Mouse (Mus musculus): ENCODE measurements around the gene Gng12. TPM values are rescaled to one million over a fixed set of nuclear protein-coding genes. Genes with fewer than 3 reads are reported as not detected.

Gng12 gene
- polyA plus RNA-seq, 1 experiment from 2014 or later, result 52.7 TPM

DNA sequence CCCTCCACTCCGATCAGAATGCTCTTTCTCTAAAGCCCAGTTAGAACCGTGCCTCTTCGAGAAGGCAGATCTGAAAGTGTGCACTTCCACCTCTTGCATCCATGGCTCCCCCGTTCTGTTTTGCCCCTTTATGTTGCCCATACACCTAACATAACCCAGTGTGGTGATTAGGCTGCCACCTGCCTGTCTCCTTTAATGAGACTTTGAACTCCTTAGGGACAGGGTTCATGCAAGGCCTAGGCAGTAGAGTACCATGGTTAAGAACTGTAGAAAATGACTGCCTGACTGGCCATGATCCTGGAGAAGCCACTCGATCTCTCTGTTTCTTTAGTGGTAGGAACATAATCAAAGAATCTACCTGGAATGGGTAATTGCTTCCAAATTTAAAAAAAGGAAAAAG lies 161.4 kb downstream of the Gng12 start:
- Histone ChIP-seq H3K27ac (ENCODE audit: low read depth, low read length) (no peak overlapping the region), H3K9ac (ENCODE audit: low read depth, low read length) (no peak overlapping the region), H3K36me3 (ENCODE audit: control insufficient read depth, insufficient read depth, low read length) (no peaks in the 10 kb centered on the region), H3K4me3 (ENCODE audit: low read depth, low read length) (no peak overlapping the region), H3K27me3 (ENCODE audit: control insufficient read depth, insufficient read depth, low read length) (no peaks in the 10 kb centered on the region), H3K4me1 (replicated peaks; ENCODE audit: control insufficient read depth, insufficient read depth, low read length) (no peaks in the 10 kb centered on the region), H3K9me3 (ENCODE audit: control insufficient read depth, low read length) (no peaks in the 10 kb centered on the region), H3K4me2 (replicated peaks; ENCODE audit: low read depth, low read length) (no peak overlapping the region)
- WGBS, result 91% methylated on average over 5 of the region's 5 CpGs
- DNase-seq (ENCODE audit: low spot score) (no peak), ATAC-seq (ENCODE audit: low FRiP score) (no peak)

DNA sequence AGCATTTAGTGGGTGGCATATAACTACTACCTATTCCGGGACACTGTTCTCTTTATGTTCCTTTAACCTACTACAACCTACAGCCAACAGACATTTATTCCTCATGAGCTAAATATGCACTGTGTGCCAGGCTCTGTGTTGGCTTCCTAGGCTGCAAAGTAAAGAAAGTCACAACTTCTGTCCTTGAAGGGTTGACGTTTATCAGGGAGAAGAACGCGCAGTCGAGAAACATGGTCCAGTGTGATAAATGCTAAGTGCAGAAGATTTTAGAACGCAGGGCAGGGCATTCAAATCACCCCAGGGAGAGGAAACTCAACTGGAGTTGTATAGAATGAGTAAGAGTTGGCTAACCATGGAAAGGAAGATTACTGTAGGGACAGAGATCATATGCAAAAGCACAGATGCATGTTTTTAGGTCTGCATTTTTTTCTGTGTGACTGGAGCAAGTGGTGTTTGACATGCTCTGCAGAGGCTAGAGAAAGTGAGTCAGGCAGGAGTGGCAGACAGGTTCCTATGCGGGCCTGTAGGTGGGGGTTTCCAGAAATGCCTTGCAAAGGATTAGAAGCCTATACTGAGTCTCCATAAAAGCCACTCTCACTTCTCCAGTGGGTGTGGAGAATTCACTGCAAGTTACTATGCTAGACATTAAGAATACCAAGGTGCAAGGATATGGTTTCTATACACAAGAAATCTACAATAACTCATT lies 161.9 kb downstream of the Gng12 start:
- no peaks in the 10 kb centered on the region for H3K9me3 ChIP-seq (ENCODE audit: control insufficient read depth, low read length)
- H3K4me2 ChIP-seq (replicated peaks; ENCODE audit: low read depth, low read length), result no peak overlapping the region
- DNase-seq (ENCODE audit: low spot score), result no peak
- H3K27ac ChIP-seq (ENCODE audit: low read depth, low read length), result no peak overlapping the region
- H3K4me3 ChIP-seq (ENCODE audit: low read depth, low read length), result no peak overlapping the region
- no peak overlapping the region for H3K9ac ChIP-seq (ENCODE audit: low read depth, low read length)
- H3K36me3 ChIP-seq (ENCODE audit: control insufficient read depth, insufficient read depth, low read length), result no peaks in the 10 kb centered on the region
- WGBS, result 92% methylated on average over 7 of the region's 7 CpGs
- no peaks in the 10 kb centered on the region for H3K27me3 ChIP-seq (ENCODE audit: control insufficient read depth, insufficient read depth, low read length)
- no peaks in the 10 kb centered on the region for H3K4me1 ChIP-seq (replicated peaks; ENCODE audit: control insufficient read depth, insufficient read depth, low read length)
- ATAC-seq (ENCODE audit: low FRiP score), result no peak

DNA sequence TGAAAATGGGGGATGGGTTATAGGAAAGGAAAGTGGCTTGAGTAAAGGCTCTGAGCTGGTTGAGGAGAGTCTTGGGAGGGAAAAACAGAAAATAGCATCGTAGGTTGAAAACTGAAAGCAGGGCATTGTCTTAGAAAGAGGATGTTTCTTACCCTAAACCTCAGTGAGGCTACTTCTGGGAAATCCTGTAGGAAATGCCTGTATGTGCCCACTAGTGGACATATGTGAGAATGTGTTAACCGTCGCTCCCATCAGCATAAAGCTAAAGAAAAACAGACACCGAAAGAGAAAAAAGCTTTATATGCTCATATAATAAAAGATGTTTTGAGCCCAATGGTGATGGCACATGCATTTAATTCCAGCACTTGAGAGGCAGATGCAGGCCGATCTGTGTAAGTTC lies 163.9 kb downstream of the Gng12 start:
- DNase-seq (ENCODE audit: low spot score), result no peak
- no peaks in the 10 kb centered on the region for H3K36me3 ChIP-seq (ENCODE audit: control insufficient read depth, insufficient read depth, low read length)
- ATAC-seq (ENCODE audit: low FRiP score), result no peak
- no peak overlapping the region for H3K9ac ChIP-seq (ENCODE audit: low read depth, low read length)
- no peaks in the 10 kb centered on the region for H3K9me3 ChIP-seq (ENCODE audit: control insufficient read depth, low read length)
- WGBS, result 90% methylated on average over 5 of the region's 5 CpGs
- no peaks in the 10 kb centered on the region for H3K27me3 ChIP-seq (ENCODE audit: control insufficient read depth, insufficient read depth, low read length)
- H3K4me2 ChIP-seq (replicated peaks; ENCODE audit: low read depth, low read length), result no peak overlapping the region
- H3K27ac ChIP-seq (ENCODE audit: low read depth, low read length), result no peak overlapping the region
- H3K4me3 ChIP-seq (ENCODE audit: low read depth, low read length), result no peak overlapping the region
- H3K4me1 ChIP-seq (replicated peaks; ENCODE audit: control insufficient read depth, insufficient read depth, low read length), result no peaks in the 10 kb centered on the region

- H3K4me3 ChIP-seq (ENCODE audit: low read depth, low read length), result no peak overlapping the region
- no peak overlapping the region for H3K9ac ChIP-seq (ENCODE audit: low read depth, low read length)
- DNase-seq (ENCODE audit: low spot score) (no peak), ATAC-seq (ENCODE audit: low FRiP score) (no peak)
- H3K27me3 ChIP-seq (ENCODE audit: control insufficient read depth, insufficient read depth, low read length), result no peaks in the 10 kb centered on the region
- no peaks in the 10 kb centered on the region for H3K4me1 ChIP-seq (replicated peaks; ENCODE audit: control insufficient read depth, insufficient read depth, low read length)
- H3K4me2 ChIP-seq (replicated peaks; ENCODE audit: low read depth, low read length), result no peak overlapping the region
- H3K27ac ChIP-seq (ENCODE audit: low read depth, low read length), result no peak overlapping the region
- H3K36me3 ChIP-seq (ENCODE audit: control insufficient read depth, insufficient read depth, low read length), result no peaks in the 10 kb centered on the region
- H3K9me3 ChIP-seq (ENCODE audit: control insufficient read depth, low read length), result no peaks in the 10 kb centered on the region
- WGBS, result 84% methylated on average over 8 of the region's 8 CpGs
Observed at GRCm38 (mm10) chr6:67069219-67069762, 173.1 kb downstream of the Gng12 start.

DNA sequence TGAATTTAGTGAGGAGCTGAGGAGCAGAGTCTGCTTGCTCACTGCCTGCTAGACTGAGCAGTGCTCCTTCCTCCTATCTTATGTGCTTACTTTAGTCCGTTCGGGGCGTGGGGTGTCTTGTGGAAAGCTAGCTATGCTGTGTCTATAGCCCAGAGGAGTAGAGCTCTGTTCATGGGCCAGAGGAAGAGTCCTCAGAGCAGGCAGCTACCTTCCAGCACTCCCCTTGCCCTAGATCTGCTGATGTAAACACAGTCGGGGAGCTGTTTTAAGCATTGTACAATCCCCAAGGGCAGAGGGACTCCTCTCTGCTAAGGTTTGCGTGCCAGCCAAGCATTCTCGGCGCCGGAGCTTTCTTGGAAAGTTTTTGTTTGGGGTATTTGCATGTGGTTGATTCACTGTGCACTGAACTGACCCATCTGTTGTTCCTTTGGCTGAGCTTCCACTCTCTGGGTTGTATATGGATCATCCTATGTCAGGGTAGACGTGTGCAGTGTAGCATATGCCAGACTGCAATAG lies 173.7 kb downstream of the Gng12 start:
- no peaks in the 10 kb centered on the region for H3K27me3 ChIP-seq (ENCODE audit: control insufficient read depth, insufficient read depth, low read length)
- DNase-seq (ENCODE audit: low spot score) (no peak), ATAC-seq (ENCODE audit: low FRiP score) (no peak)
- no peak overlapping the region for H3K27ac ChIP-seq (ENCODE audit: low read depth, low read length)
- H3K9me3 ChIP-seq (ENCODE audit: control insufficient read depth, low read length), result no peaks in the 10 kb centered on the region
- H3K4me2 ChIP-seq (replicated peaks; ENCODE audit: low read depth, low read length), result no peak overlapping the region
- WGBS, result 71% methylated on average over 9 of the region's 9 CpGs
- no peaks in the 10 kb centered on the region for H3K36me3 ChIP-seq (ENCODE audit: control insufficient read depth, insufficient read depth, low read length)
- H3K4me1 ChIP-seq (replicated peaks; ENCODE audit: control insufficient read depth, insufficient read depth, low read length), result no peaks in the 10 kb centered on the region
- H3K9ac ChIP-seq (ENCODE audit: low read depth, low read length), result no peak overlapping the region
- H3K4me3 ChIP-seq (ENCODE audit: low read depth, low read length), result no peak overlapping the region

Other genes starting within 250 kb of the Gng12 start
- not detected in 2 replicates for gene Vmn1r35, start 210.5 kb upstream of the Gng12 start, polyA plus RNA-seq (2014; fragmentation: Nextera tagmentation; extraction: Ambion mirVana)
- gene Vmn1r36, start 177.2 kb upstream of the Gng12 start, polyA plus RNA-seq (2014; fragmentation: Nextera tagmentation; extraction: Ambion mirVana), result not detected in 2 replicates
- not detected in 2 replicates for gene Vmn1r37, start 167.0 kb upstream of the Gng12 start, polyA plus RNA-seq (2014; fragmentation: Nextera tagmentation; extraction: Ambion mirVana)
- not detected in 2 replicates for gene Vmn1r38, start 113.8 kb upstream of the Gng12 start, polyA plus RNA-seq (2014; fragmentation: Nextera tagmentation; extraction: Ambion mirVana)
- gene Vmn1r39, start 85.8 kb upstream of the Gng12 start, polyA plus RNA-seq (2014; fragmentation: Nextera tagmentation; extraction: Ambion mirVana), result not detected in 2 replicates
- 17.7 and 19.8 TPM in 2 replicates for gene Gadd45a, start 141.1 kb downstream of the Gng12 start, polyA plus RNA-seq (2014; fragmentation: Nextera tagmentation; extraction: Ambion mirVana)

Data from hindbrain, embryonic 11.5 days (tissue).